Mouse (Mus musculus) urinary bladder, postnatal 14 days (tissue): Measurements from ENCODE around the gene Fam227b.

Source experiments
- DNase-seq: peaks from one replicate; pipeline ENCODE4 v3.0.0; 2021; ENCODE audit warnings: low spot score

Gene Fam227b

DNA sequence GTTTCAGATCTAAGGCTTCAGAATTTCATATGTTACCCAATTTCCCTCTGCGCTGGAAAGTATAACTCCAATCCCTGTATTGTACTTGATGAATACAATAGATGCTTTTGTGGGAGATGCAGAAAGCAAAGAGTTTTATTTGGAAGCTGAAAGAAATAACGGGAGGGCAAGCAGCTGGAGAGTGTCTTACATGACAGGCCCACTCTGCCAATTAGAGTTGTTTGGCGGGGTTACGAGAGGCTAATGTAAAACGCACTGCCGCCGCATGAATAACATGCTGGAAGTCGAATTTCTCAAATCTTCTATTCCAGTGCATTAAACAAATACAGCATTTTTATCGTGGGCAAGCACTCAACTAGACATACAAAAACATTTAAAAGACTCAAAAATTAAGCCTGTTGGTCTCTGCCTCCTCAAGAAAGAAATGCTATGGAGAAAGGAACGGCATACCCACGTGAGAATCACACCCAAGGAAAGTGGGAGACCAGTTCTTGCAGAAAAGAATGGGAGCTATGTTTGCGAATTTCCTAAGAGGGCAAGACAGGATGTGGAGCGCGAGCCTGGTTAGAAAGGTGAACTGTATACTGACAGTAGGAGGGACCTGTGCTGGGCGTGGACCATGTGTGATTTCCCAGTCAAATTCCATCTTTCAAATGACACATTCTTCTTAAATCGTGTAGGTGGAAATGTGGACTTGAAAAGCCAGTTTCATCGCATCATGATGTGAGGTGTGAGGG lies 90.6 kb downstream of the Fam227b start:
- no peak for DNase-seq

DNA sequence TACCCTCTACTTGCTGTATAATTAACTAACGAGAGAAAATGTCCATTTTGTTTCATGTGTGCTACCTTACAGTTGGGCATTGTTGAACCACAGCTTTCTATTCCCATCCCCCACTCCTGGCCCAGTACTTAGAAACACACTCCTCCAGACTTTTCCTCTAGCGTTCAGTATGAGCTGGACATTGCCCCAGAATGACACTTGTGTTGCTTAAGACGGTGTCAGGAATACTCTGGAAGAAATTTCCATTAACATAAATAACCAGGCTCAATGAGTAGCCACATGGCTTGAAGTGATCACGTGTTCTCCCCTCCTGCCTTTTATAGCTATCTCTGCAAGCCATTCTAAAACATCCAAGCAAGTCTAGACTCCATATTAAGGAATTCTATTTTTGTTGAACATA lies 91.2 kb downstream of the Fam227b start:
- DNase-seq: no peak

DNA sequence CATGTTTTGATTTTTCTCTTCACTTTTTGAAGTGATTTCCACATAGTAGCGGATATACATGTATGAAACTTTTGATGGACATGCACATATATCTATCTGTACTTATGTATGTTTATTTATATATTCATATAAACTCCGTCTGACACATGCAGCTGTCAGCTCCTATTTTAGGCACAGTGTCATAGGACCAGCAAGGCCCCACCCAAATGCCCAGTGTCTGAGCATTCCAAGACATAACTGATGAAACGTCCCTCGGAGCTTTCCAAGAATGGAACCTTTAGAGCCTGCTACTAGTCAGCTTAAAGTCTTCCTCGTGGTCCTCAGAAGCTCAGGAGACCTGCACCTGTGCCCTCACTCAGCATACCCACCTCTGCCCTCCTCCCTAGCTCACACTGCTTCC lies 98.1 kb downstream of the Fam227b start:
- no peak for DNase-seq

DNA sequence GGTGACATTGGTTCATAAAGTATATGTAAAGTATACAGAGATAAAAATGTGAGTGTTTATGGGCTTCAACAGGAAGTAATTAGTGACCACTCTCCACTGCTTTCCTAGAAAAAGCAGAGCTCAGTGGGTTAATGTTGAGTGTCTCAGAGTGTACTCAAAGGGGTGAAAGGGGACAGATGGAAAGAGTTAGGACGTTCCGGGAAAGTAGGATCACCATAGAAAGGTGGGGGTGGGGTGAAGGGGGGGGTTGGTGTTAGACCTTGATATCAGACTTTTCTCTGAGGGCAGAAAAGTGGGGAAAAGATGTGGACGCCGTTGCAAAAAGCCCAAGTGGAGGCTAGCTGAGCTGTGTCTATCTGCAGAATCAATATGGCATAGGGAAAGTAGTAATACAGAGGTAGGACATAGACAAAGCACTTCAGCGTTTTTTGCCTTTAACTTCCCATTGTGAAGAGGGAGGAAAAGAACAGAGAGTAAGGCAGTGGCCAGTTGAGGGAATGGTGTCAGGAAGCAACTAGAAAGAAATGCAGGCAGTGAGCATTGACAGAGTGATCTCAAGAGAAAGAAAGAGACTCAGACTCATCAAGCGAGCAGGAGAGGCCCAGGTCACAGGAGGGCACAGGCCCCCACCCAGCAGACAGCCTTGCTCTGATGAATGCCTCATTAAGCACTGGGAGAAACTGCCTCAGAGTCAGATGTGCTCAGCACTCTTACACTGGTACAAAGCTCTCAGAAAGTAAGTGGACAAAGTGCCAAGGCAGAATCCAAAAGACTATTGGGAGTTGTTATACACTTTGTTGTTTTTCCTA lies 98.9 kb downstream of the Fam227b start:
- DNase-seq: no peak

DNA sequence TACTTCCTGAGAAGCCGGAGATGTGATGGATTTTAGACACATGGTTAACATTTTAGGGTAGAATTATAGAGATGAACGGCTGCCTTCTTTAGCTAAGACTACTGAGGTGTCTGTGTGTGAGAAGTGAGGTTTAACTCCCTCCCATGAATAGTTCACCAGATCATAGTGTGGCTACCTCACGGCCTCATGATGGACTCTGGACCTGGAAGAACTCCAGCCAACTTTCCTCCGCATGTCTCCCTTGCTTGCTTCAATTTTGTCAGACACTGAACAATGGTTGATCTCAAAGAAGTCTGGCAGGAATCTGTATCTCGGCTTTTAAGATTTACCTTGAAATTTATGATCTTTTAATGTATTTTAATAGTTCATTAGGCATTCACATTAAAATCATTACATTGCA lies 106.2 kb downstream of the Fam227b start:
- no peak for DNase-seq

DNA sequence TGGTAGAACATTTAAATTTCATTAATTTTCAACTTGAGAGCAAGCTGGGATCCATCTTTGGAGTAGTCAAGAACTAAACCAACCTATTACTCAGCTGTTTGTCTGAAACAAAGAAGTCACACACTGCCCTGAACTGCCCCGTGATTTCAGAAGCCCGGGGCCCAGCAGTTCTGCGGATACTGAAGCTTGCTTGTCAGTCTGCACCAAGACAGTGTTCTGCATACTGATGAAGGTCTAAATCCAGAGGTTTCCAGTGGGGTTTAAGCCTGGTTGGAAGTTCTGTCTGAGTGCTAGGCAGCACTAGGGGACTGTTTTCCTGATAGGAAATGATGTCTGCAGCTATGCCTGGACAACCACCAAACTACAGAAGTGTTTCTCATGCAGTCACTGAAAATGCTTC lies 109.1 kb downstream of the Fam227b start:
- no peak for DNase-seq

DNA sequence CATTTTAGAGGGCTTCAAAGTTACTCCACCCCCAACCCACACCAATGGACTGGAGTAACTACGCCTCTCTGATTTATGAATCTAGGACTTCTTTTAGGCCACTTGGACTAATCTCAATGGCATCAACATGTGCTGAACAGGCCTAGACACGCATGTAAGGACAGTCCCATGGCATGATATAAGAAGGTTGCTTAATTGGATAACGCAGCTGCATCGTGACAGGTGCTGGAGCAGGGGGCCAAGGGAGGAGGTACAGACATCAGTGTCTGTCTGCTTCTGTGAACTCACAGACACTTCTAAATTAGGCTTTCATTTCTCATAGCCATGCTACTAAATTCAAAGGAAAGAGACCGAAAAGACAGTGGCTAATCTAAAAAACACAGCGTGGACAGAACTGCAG lies 110.6 kb downstream of the Fam227b start:
- no peak for DNase-seq

DNA sequence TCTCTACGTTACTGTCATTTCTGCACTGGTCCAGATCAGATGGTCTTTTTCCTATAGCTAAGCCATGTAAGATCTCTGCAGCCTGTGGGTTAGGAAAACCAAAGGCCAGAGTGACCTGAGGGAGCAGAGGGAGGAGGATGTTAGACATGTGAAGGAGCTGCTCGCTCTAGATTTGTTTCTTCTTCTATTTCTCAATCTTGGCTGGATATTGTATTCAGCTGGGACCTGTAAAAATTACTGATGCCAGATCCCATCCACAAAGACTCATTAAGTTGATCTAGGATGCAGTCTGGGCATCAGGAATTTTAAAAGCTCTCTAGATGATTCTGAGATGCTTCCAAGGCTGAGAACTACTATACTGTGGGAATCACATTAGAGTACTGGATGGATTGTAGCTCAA lies 111.2 kb downstream of the Fam227b start:
- DNase-seq: no peak

DNA sequence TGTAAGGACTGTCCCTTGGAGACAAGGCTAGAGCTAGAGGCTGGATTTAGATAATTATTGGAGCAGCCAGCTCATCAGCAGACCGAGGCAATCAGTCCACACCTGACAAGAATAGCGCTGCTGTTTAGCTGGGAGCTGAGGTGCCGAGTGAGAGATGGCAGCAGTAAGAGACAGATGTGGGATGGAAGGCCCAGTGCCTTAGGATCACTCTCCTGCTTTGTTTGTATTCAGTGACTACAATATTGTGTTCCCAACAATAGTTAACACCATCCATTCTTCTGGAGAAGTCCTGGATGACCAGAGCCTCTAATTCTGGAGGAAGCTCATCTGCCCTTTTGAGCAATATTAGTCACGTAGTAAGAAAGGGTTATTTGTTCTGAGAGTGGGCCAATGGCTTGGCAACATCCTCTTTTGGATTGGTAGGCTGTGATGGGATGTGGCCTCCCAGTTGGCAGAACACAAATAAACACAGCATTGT lies 112.4 kb downstream of the Fam227b start:
- DNase-seq: no peak

DNA sequence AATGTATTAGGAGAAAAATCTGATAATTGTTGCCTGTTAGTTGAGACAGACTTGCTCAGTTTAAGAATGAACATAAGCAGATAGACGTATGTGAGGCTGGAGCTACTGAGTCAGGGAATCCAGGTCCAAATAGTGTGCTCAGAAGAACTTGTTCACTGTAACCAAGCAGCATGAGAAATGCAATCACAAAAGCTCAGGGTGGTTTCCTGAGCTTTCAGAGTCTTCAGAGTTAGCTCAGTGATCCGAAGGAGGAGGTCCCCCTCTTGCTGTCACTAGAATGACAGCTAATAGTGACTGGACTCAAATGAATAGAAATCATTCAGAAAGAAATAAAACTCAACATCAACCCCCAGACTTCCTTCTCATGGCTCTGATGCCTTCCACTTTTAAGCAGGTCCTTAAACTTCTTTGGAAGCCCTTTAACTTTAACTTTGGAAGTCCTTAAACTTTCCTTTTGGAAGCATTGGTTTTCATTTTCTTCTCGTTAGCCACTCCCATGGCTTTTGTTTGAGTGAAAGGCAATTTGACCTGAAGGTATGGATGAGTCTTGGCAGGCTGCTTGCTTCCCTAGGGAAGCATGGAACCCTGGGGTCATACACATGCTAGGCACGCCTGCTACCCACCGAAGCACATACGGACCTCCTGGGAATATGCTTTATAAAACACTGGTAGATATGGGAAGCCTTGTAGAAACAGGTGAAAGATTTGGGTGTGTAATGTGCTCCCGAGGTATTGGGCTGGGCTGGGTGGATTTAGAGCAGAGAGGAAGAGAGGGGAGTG lies 113.4 kb downstream of the Fam227b start:
- no peak for DNase-seq

DNA sequence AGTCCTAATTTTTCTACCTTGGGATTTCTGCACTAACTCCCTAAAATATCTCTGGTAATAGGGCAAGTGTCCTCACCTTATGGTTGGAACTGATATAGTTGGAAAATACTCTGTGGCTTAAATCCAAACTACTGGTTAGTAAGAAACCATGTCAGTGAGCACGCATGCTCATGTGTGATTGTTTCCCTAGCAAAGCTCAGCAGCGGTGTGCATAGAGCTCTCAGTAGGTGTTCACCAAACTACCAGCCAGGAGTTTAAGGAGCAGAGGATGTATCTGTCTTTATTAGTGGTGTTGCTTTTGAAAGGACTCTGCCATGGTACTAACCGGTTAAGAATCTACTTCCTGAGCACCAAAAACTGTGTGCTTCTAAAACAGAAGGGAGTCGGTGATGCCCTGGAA lies 115.7 kb downstream of the Fam227b start:
- DNase-seq: no peak

DNA sequence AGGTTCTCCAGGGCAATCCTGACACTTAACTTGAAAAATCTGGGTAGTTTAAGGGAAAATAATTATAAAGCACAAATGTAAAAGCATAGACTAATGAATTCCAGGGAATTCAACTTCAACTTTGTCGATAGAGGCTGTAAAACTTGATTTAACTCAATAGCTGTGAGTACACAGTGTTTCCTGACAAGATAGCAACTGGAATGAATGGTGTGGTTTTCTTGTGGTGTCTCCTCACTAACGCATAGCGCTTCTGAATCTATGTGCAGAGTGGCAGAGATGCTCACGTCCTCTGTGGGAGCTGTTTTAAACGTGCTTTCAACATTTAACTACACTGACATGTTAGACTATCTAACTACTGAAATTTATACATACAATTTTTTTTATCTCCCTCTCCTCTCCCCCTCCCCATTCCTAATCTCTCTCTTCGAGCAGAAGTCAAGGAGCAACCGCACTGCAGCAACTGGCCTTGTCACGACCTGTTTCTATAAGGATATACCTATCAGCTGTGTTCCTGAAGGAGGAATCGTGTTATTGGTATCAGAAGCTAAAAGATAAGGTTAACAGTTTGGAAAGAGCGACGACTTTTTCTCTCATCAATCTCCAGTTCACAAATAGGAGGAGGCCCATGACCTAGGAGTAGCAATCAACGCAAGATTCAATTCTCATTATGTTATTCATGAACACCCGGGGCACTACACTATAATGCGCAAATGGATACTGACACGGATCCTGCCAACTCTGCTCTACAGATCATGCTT lies 116.6 kb downstream of the Fam227b start:
- DNase-seq: no peak

DNA sequence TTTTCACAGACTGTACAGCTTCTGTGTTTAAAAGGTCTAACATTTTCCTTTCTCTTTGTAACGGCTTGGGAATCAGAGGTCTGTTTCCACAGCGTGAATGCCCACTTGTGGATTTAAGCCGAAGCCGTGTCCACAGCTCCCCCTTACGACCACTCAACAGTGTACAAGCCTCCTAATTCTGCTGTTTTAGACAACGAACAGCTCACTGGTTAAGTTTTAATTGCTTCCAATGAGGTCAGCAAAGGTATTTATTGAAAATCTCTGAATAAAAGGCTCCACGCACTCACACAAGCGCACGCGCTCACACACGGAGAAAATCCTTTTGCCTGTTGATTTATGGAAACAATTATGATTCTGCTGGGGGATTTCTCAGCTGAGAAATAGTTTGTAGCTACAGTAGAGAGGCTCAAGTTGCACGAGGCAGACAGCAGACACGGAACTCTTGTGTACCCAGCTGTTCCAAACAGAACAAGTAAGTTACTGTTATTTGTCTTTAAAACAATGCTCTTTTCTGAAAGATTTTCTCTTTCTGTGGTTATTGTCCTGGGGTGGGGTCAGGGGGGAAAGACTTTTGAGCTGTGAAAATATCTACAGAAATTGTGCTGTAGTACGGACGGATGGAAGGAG lies 117.3 kb downstream of the Fam227b start, which contains the start of gene Fgf7:
Gene Fgf7, plus strand, starts transcription at position 280 of the 627 bp plus-strand sequence.
- DNase-seq: peak; percentile 26

DNA sequence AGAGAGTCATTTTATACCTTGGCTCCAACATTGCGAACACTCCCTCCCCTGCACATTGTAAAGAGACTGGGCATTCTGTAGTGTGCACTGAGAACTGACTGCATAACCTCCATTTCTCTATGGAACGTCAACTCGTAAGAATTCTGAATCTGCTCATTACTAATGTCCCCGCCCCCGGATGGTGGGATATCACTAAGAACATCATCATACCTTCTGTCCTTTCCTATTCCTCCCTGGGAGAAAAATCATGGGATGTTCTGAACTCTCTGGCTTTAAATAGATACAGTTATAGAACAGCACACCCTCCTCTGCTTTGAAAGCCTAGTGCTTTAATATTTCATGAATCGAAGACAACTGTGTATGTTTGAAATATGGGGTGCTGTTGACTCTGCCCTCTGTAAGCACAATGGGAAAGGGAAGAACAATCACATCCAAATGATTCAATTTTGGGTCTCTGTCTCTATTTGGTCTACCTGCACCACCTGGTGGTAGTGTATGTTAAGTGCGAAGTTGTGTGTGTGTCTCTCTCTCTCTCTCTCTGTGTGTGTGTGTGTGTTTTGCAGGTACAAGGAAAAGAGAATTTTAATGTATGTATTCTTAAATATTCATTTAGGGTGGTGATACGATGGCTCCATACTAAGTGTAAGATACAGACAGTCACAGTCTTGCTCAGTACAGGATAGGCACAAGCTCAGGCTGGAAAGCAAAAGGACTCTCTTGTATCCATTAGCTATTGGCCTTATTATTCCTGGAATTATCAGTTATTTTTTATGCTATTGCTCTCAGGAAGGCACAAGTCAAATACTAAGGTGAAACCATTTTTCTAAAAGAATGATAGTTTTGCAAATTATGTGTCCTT lies 118.5 kb downstream of the Fam227b start:
- peak; percentile 23 for DNase-seq

DNA sequence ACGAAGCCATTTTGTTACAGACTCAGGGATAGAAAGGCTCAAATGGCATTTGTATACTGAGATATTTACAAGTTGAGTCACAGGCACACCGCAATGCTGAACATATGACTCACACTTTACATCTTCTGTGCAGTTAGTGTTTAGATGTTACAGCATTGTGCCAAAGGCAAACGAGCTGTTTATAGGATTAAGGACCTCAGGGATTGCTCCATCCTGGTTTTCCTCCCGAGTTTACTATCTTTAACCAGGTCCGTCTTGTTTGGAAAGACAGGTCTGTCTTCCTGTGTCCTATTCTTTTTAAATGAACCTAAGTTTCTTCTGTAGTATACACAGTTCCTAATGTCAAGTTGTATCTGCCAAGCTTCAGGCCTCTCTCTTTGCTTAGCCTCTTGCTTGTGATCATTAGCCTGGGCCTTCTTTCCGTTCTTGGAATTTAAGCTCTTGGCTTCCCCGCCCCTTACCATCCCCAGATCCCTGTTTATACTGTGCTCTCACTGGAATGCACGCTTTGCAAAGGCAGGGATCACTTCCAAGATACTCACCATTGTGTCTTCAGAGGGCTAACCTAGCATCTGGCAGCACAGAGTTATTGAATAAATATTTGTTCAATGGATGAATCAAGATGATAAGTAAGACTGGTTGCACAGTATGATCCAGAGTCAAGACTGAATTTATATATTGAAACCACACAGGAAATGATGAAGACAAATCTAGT lies 120.5 kb downstream of the Fam227b start:
- DNase-seq: peak; percentile 21

DNA sequence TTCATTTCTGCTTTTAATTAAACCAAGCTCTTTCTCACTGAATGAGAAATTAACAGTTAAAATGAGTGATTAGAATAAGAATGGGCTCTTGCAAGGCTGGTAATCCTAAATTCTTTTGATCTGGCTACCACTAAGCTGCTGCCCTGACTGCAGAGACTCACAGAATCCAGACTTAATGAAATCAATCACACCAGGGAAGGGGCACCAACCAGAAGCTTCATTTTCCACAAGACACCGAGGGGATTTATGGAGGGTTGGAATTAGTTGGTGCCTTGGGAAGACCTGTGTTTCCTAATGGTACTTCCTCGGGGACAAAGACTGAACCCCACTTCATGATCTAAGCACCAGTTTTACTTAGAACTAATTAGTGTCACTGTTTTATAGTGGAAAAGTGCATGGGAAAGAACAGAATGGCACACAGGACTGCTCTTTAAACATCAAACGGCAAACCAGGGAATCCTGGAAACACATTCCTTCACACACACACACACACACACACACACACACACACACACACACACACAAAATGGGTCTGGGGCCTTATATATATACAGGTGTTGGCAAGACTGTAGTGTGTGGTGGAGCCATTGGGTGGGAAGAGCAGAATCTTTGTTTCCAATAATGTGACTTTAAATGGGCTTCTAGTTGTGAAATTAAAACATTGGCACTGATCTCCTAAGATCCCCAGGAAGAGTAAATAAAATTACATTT lies 135.9 kb downstream of the Fam227b start:
- no peak for DNase-seq

DNA sequence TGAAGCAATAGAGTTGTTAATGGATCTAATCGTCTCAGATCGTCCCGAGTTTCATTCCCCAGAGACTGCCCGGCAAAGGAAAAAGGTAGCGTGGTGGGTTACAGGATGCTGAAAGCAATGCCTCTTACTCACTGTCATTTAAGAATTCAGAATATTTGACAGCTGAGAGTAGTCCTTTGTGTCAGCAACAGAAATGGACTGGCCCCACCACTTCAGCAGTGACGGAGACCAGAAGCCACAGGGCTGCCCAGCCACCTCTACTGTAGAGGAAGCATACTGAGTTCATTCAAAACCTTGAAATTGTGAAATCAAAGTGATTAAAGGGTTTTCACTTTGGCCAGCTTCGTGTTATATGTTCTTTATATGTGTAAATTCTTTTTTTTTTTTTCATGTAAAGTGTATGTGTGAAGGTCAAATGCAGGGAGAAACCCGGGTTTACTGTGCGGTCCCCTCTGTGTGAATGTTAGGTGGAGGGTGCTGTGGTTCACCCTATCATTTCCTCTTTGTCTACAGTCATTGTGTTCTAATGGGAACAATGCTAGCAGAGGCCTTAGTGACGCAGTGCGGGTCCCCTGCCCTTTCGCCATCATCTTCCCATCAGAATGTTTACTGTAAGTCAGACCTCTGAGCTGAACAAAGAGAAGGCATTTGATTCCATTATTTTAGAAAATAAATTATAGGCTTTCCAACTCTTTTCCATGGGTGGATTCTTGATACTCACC lies 136.7 kb downstream of the Fam227b start:
- DNase-seq: no peak

DNA sequence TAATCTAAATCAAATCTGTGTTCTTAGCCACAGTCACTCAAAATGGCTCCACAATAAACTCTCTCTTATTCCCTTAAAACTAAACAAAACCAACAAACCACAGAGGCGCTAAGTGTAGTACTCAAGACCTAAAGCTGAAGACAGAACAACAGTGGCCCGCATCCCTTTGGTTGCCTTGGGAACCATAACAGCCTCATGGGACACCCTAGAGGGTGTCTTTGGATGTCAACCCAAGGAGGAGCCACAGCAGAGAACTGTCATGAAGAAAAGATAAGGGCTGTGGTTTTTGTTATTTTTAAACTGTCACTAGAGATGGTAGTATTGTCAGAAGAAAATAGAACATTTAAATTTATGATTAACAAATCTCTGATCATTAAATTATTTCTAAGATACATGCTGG lies 145.1 kb downstream of the Fam227b start:
- no peak for DNase-seq
